Mouse (Mus musculus): Measurements from ENCODE around the gene Ice1.

- TF ChIP-seq POLR2A (IDR thresholded peaks at IDR 0.05; ENCODE audit: borderline replicate concordance, extremely low read depth, low read depth, low read length) = no peak
- TF ChIP-seq CTCF (IDR thresholded peaks at IDR 0.05; ENCODE audit: insufficient read depth, low read length) = no peak
These were observed 55.9 kb downstream of the Ice1 start for GRCm38 (mm10) chr13:70581509-70581908.

All from lung, adult 2 months (tissue).